Mouse (Mus musculus) CH12.LX (cell line): ENCODE measurements around the gene Zfp414. TPM values are rescaled to one million over a fixed set of nuclear protein-coding genes. Genes with fewer than 3 reads are reported as not detected.

Source experiments
- DNase-seq: peaks from one replicate; pipeline ENCODE4 v3.0.0-alpha.2; 2013; ENCODE audit errors: extremely low read depth
- H3K27ac ChIP-seq: 2 replicates; pipeline ENCODE4 v1.5.1; 2012; ENCODE audit warnings: low read depth, mild to moderate bottlenecking, control low read depth, moderate library complexity; ENCODE audit not compliant: insufficient read depth
- H3K27me3 ChIP-seq: replicated peaks from 2 replicates; pipeline ENCODE3; 2012; ENCODE audit warnings: inconsistent platforms
- H3K36me3 ChIP-seq, 2 experiments: replicated peaks in 1 of 2; 2 replicates each; pipeline versions ENCODE3 to v1.6.1; 2012; ENCODE audit warnings: inconsistent platforms in 1 of 2, low read length in 1 of 2, mild to moderate bottlenecking in 1 of 2, mixed read lengths in 1 of 2, moderate library complexity in 1 of 2; ENCODE audit not compliant: control insufficient read depth in 1 of 2, insufficient read depth in 1 of 2
- H3K4me1 ChIP-seq, 2 experiments: 2 replicates each; pipeline ENCODE4 v1.6.1; 2012; ENCODE audit warnings: inconsistent platforms in 1 of 2, moderate library complexity in 1 of 2; ENCODE audit not compliant: insufficient read depth in 2 of 2, control insufficient read depth in 1 of 2
- H3K4me2 ChIP-seq: 2 replicates; pipeline ENCODE4 v1.6.1; 2012; ENCODE audit warnings: low read depth, mild to moderate bottlenecking, control low read depth; ENCODE audit not compliant: poor library complexity, insufficient read depth, severe bottlenecking
- H3K4me3 ChIP-seq, 3 experiments: fragments of 150-350 bp in 1 of 3; sonication (generic) in 1 of 3; replicated peaks in 1 of 3; 2 replicates each; pipeline versions ENCODE3 to v1.5.1; 2011 to 2012; ENCODE audit warnings: low read depth in 2 of 3, low read length in 2 of 3, mild to moderate bottlenecking in 2 of 3, moderate library complexity in 2 of 3, control low read depth in 1 of 3, improper control_type of control experiment in 1 of 3, inconsistent platforms in 1 of 3, mixed read lengths in 1 of 3; ENCODE audit not compliant: poor library complexity in 1 of 3
- H3K79me2 ChIP-seq: replicated peaks from 2 replicates; pipeline ENCODE4 v1.6.1; 2012; ENCODE audit warnings: mild to moderate bottlenecking, moderate library complexity; ENCODE audit not compliant: control insufficient read depth, poor library complexity, insufficient read depth, severe bottlenecking; ENCODE audit errors: extremely low read depth
- H3K9ac ChIP-seq: 2 replicates; pipeline ENCODE4 v1.6.1; 2012; ENCODE audit warnings: low read depth, mild to moderate bottlenecking, control low read depth, moderate library complexity; ENCODE audit not compliant: insufficient read depth
- H3K9me3 ChIP-seq: replicated peaks from 2 replicates; pipeline ENCODE3; 2012; ENCODE audit warnings: low read length, inconsistent platforms, mixed read lengths
- BHLHE40 ChIP-seq: IDR thresholded peaks from 2 replicates; pipeline ENCODE4 v1.6.1; 2011; ENCODE audit warnings: mild to moderate bottlenecking, low read depth, low read length, improper control_type of control experiment
- CTCF ChIP-seq, 2 experiments: IDR thresholded peaks in 1 of 2; conservative IDR thresholded peaks in 1 of 2; 2 replicates each; pipeline ENCODE4 v1.5.1; 2011 to 2012; ENCODE audit warnings: low read depth in 2 of 2, low read length in 2 of 2, improper control_type of control experiment in 1 of 2, inconsistent platforms in 1 of 2, mild to moderate bottlenecking in 1 of 2, moderate library complexity in 1 of 2
- E2F4 ChIP-seq: IDR thresholded peaks from 2 replicates; pipeline ENCODE4 v1.6.1; 2011; ENCODE audit warnings: low read depth, low read length, improper control_type of control experiment; ENCODE audit not compliant: insufficient replicate concordance
- EP300 ChIP-seq: IDR thresholded peaks from 2 replicates; pipeline ENCODE4 v1.6.1; 2011; ENCODE audit warnings: low read length, improper control_type of control experiment
- ETS1 ChIP-seq: conservative IDR thresholded peaks from 2 replicates; pipeline ENCODE4 v1.6.1; 2012; ENCODE audit warnings: low read depth, mild to moderate bottlenecking, inconsistent platforms, low read length, improper control_type of control experiment, moderate library complexity
- HCFC1 ChIP-seq: IDR thresholded peaks from 2 replicates; pipeline ENCODE4 v1.6.1; 2012; ENCODE audit warnings: low read depth, mild to moderate bottlenecking, inconsistent platforms, low read length, improper control_type of control experiment
- JUN ChIP-seq: IDR thresholded peaks from 2 replicates; pipeline ENCODE4 v1.6.1; 2011; ENCODE audit warnings: low read depth, mild to moderate bottlenecking, low read length, improper control_type of control experiment, moderate library complexity; ENCODE audit not compliant: insufficient read depth
- JUND ChIP-seq: conservative IDR thresholded peaks from 2 replicates; pipeline ENCODE4 v1.6.1; 2011; ENCODE audit warnings: low read depth, low read length, improper control_type of control experiment
- KAT2A ChIP-seq: IDR thresholded peaks from 2 replicates; pipeline ENCODE4 v1.6.1; 2012; ENCODE audit warnings: low read length, improper control_type of control experiment, inconsistent platforms; ENCODE audit not compliant: insufficient replicate concordance
- MAFK ChIP-seq: IDR thresholded peaks from 2 replicates; pipeline ENCODE4 v1.6.1; 2011; ENCODE audit warnings: low read length, improper control_type of control experiment; ENCODE audit not compliant: insufficient replicate concordance
- MAX ChIP-seq: IDR thresholded peaks from 2 replicates; pipeline ENCODE4 v1.6.1; 2011; ENCODE audit warnings: low read length, improper control_type of control experiment
- MAZ ChIP-seq: IDR thresholded peaks from 2 replicates; pipeline ENCODE4 v1.6.1; 2012; ENCODE audit warnings: low read depth, mild to moderate bottlenecking, inconsistent platforms, low read length, improper control_type of control experiment, moderate library complexity
- MEF2A ChIP-seq: IDR thresholded peaks from 2 replicates; pipeline ENCODE4 v1.6.1; 2014; ENCODE audit warnings: low read depth, mild to moderate bottlenecking, inconsistent platforms, low read length, improper control_type of control experiment, borderline replicate concordance
- NELFE ChIP-seq: IDR thresholded peaks from 2 replicates; pipeline ENCODE4 v1.6.1; 2011; ENCODE audit warnings: low read depth, low read length, improper control_type of control experiment
- NRF1 ChIP-seq: IDR thresholded peaks from 2 replicates; pipeline ENCODE4 v1.6.1; 2014; ENCODE audit warnings: low read depth, mild to moderate bottlenecking, inconsistent platforms, low read length, improper control_type of control experiment, moderate library complexity
- POLR2AphosphoS2 ChIP-seq: IDR thresholded peaks from 2 replicates; pipeline ENCODE4 v1.6.1; 2011; ENCODE audit warnings: low read depth, low read length, improper control_type of control experiment
- RAD21 ChIP-seq: IDR thresholded peaks from 2 replicates; pipeline ENCODE4 v1.6.1; 2011; ENCODE audit warnings: low read depth, mild to moderate bottlenecking, low read length, improper control_type of control experiment, moderate library complexity
- RCOR1 ChIP-seq: conservative IDR thresholded peaks from 2 replicates; pipeline ENCODE4 v1.6.1; 2012; ENCODE audit warnings: low read depth, mild to moderate bottlenecking, inconsistent platforms, low read length, improper control_type of control experiment
- SIN3A ChIP-seq: IDR thresholded peaks from 2 replicates; pipeline ENCODE4 v1.6.1; 2012; ENCODE audit warnings: low read length, improper control_type of control experiment, inconsistent platforms
- SMC3 ChIP-seq: IDR thresholded peaks from 2 replicates; pipeline ENCODE4 v1.6.1; 2011; ENCODE audit warnings: low read depth, low read length, improper control_type of control experiment
- TCF12 ChIP-seq: IDR thresholded peaks from 2 replicates; pipeline ENCODE4 v1.6.1; 2014; ENCODE audit warnings: low read depth, mild to moderate bottlenecking, inconsistent platforms, low read length, improper control_type of control experiment
- UBTF ChIP-seq: IDR thresholded peaks from 2 replicates; pipeline ENCODE4 v1.6.1; 2012; ENCODE audit warnings: low read depth, mild to moderate bottlenecking, inconsistent platforms, low read length, improper control_type of control experiment, moderate library complexity
- USF1 ChIP-seq: IDR thresholded peaks from 2 replicates; pipeline ENCODE4 v1.6.1; 2014; ENCODE audit warnings: low read depth, mild to moderate bottlenecking, inconsistent platforms, low read length, improper control_type of control experiment
- USF2 ChIP-seq: conservative IDR thresholded peaks from 2 replicates; pipeline ENCODE4 v1.6.1; 2011; ENCODE audit warnings: low read depth, low read length, improper control_type of control experiment
- ZC3H11A ChIP-seq: IDR thresholded peaks from 2 replicates; pipeline ENCODE4 v1.6.1; 2012; ENCODE audit warnings: low read depth, mild to moderate bottlenecking, inconsistent platforms, low read length, improper control_type of control experiment
- ZKSCAN1 ChIP-seq: IDR thresholded peaks from 2 replicates; pipeline ENCODE4 v1.6.1; 2012; ENCODE audit warnings: low read depth, inconsistent platforms, low read length, improper control_type of control experiment, borderline replicate concordance
- ZMIZ1 ChIP-seq: IDR thresholded peaks from 2 replicates; pipeline ENCODE4 v1.6.1; 2012; ENCODE audit warnings: low read depth, mild to moderate bottlenecking, inconsistent platforms, low read length, improper control_type of control experiment
- ZNF384 ChIP-seq: IDR thresholded peaks from 2 replicates; pipeline ENCODE4 v1.6.1; 2012; ENCODE audit warnings: low read depth, low read length, improper control_type of control experiment, inconsistent platforms
- dilution Hi-C: fragments of 300-500 bp; cut with MboI; formaldehyde crosslinking; loops from 2 replicates; pipeline ENCODE4 v1.14.3; 2020; ENCODE audit warnings: low sequenced_read_pairs; ENCODE audit not compliant: extremely low pct_unique_long_range_greater_than_20kb, extremely low pct_ligation_motif_present
- in situ Hi-C: fragments of 300-500 bp; cut with MboI; formaldehyde crosslinking; loops from 3 replicates; pipeline ENCODE4 v1.14.3; 2019; ENCODE audit warnings: low sequenced_read_pairs, low pct_ligation_motif_present, low pct_unique_long_range_greater_than_20kb, mixed read lengths
- polyA plus RNA-seq: library from polyadenylated mRNA; unstranded; fragments of >175 nt; gene quantifications from 2 replicates; pipeline ENCODE4 v1.2.1, GENCODE M21; 2012; ENCODE audit warnings: low read depth; ENCODE audit not compliant: insufficient read length
- total RNA-seq, 2 experiments: library from RNA; depleted of rRNA; stranded (reverse); fragments of 300-350 nt in 1 of 2; fragments of >200 nt in 1 of 2; gene quantifications; 2 replicates each; pipeline ENCODE4 v1.2.3; 2012 to 2014

Gene Zfp414
- total and polyA plus RNA-seq, 3 experiments = 6.6 to 34.3 (median 9.9) TPM

DNA sequence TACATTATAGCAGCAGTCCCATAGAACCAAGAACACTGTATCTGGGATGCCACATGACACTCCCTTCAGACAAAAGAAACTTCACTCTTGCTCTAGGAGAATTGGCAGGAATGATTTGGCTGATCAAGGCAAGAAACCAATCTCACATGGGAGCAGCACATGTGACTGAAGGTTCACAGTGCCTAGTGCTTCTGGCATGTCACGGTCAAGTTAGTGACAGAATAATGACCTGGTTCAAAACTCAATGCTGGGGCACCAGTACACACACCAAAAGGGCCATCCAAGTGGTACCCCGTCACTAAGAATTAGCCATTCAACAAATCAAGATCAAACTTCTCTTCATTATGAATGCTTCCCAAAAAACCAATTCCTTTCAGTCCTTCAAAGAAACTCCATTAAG lies 47.2 kb downstream of the Zfp414 start:
- no peaks in the 10 kb centered on the region for H3K27me3 ChIP-seq
- H3K36me3 ChIP-seq = peaks cover 21 to 59% of the 10 kb centered on the region in 2 experiments
- no peaks in the 10 kb centered on the region for H3K9me3 ChIP-seq
- in situ Hi-C loops = no loop called here
- no peak overlapping the region for H3K4me3 ChIP-seq
- no peak for DNase-seq
- no peak overlapping the region for H3K4me2 ChIP-seq
- no peak for TF ChIP-seq SIN3A
- no peak for TF ChIP-seq ZC3H11A
- no peak for TF ChIP-seq EP300
- no peak for TF ChIP-seq NELFE
- TF ChIP-seq MAZ = no peak
- no peak for TF ChIP-seq NRF1
- TF ChIP-seq TCF12 = no peak
- no peak for TF ChIP-seq MAX
- no peak for TF ChIP-seq KAT2A
- no peak for TF ChIP-seq UBTF
- TF ChIP-seq RCOR1 = no peak
- TF ChIP-seq RAD21 = no peak
- TF ChIP-seq E2F4 = no peak
- no peak for TF ChIP-seq JUND
- TF ChIP-seq POLR2AphosphoS2 = no peak
- TF ChIP-seq ZMIZ1 = no peak
- no peak for TF ChIP-seq CTCF (conservative IDR thresholded peaks at IDR 0.05 in 1 of 2, IDR thresholded peaks at IDR 0.05 in 1 of 2; ENCODE audit: low read depth in 2 of 2, low read length in 2 of 2)
- no peak for TF ChIP-seq HCFC1
- TF ChIP-seq JUN = no peak
- TF ChIP-seq SMC3 = no peak
- TF ChIP-seq, all 38 proteins: peak for 0
- Histone ChIP-seq H3K27ac (no peak overlapping the region), H3K79me2 (peaks cover 89% of the 10 kb centered on the region), H3K4me1 (peaks cover 2 to 59% of the 10 kb centered on the region in 2 experiments; a peak in 3 of 4 replicates), H3K9ac (no peak overlapping the region)
- dilution Hi-C loops = no loop called here

DNA sequence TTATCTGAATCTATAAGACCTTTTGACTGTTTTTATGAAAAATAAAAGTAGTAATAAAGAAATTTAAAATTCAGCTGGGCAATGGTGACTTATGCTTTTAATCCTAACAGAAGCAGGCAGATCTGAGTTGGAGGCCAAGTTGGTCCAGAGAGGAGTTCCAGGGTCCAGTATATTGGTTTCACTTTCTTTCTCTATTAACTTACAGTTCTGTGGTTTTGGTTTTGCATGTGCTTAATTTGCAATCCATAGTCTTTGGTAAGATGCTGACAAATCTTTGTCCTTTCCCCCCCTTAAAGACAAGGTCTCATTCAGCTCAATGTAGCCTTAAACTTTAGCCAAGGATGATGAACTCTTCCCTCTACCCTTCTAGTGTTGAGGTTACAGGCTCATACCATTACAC lies 49.9 kb downstream of the Zfp414 start:
- in situ Hi-C loops (no loop called here), dilution Hi-C loops (no loop called here)
- no peaks in the 10 kb centered on the region for H3K9me3 ChIP-seq
- peaks cover 20 to 58% of the 10 kb centered on the region in 2 experiments for H3K36me3 ChIP-seq
- no peak overlapping the region for H3K9ac ChIP-seq
- no peaks in the 10 kb centered on the region for H3K27me3 ChIP-seq
- H3K4me2 ChIP-seq = peak overlapping the region; percentile 30; the same call in 1 of the 2 replicates
- H3K27ac ChIP-seq = no peak overlapping the region
- no peak for DNase-seq
- H3K4me1 ChIP-seq = peaks cover 7 to 79% of the 10 kb centered on the region in 2 experiments; a peak in 3 of 4 replicates
- no peak for TF ChIP-seq BHLHE40
- TF ChIP-seq JUND = no peak
- TF ChIP-seq CTCF (conservative IDR thresholded peaks at IDR 0.05 in 1 of 2, IDR thresholded peaks at IDR 0.05 in 1 of 2; ENCODE audit: low read depth in 2 of 2, low read length in 2 of 2) = no peak
- no peak for TF ChIP-seq SIN3A
- no peak for TF ChIP-seq ZKSCAN1
- no peak for TF ChIP-seq MAZ
- no peak for TF ChIP-seq TCF12
- TF ChIP-seq NRF1 = no peak
- TF ChIP-seq MEF2A = no peak
- TF ChIP-seq MAFK = no peak
- TF ChIP-seq ZNF384 = no peak
- TF ChIP-seq NELFE = no peak
- TF ChIP-seq USF2 = no peak
- TF ChIP-seq ZC3H11A = no peak
- TF ChIP-seq USF1 = no peak
- TF ChIP-seq RAD21 = no peak
- TF ChIP-seq ETS1 = no peak
- H3K4me3 ChIP-seq = no peak overlapping the region
- H3K79me2 ChIP-seq = peaks cover 94% of the 10 kb centered on the region
